Mouse (Mus musculus): ENCODE measurements around the gene Ptprd. TPM values are rescaled to one million over a fixed set of nuclear protein-coding genes. Genes with fewer than 3 reads are reported as not detected.
A peak's percentile ranks its signal among the peaks of the same experiment; 100 is the strongest.

Gene Ptprd
- polyA plus RNA-seq, 1 experiment from 2014 or later: 10.4 TPM

DNA sequence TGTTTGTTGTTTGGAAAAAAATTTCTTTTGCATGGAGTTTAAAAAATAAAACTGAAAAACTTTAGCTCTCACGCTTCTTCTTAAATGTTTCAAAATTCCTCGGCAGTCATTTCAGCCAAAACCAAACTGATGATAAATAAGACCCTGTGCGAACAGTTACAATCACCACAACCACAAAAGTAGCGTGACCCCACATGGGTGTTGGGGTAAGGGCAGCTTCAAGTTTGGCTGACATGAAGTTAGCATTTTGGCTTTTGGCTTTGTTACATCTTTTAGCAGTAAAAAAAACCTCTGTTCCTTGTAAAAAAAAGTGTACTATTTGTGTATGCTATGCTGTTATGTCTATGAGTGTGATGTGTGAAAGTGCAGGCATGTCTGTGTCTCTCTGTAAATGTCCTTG is 2203.2 kb downstream of the Ptprd start:
- no peak overlapping the region for H3K27ac ChIP-seq (replicated peaks)
- H3K27me3 ChIP-seq (replicated peaks): no peaks in the 10 kb centered on the region
- H3K4me2 ChIP-seq: no peak overlapping the region
- ATAC-seq (ENCODE audit: extremely low read depth, insufficient number of reproducible peaks, low FRiP score, low TSS enrichment): no peak
- H3K9ac ChIP-seq: no peak overlapping the region
- H3K4me3 ChIP-seq: no peak overlapping the region
- WGBS: 77% methylated on average over 4 of the region's 4 CpGs
- H3K4me1 ChIP-seq: peaks cover 29% of the 10 kb centered on the region
- no peaks in the 10 kb centered on the region; the same call in 1 of the 2 replicates for H3K36me3 ChIP-seq
- H3K9me3 ChIP-seq: no peaks in the 10 kb centered on the region

DNA sequence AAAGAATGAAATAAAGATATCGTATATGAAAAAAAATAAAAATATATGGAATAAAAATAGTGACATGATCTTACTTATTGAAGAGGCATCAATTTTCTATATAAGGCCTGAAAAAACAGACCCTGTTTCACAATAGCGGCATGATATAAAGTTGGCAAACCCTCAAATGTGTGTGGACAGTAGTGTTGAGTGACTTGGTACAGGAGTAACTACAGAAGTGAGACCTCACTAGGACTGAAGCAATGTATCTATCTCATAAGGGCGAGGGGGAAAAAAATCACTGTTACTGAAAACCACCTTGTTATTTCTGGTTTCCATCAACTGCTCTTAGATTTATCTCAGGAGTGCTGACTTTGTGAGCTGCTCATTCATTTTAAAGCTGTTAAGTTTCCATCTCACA is 2204.5 kb downstream of the Ptprd start:
- peak overlapping the region; percentile 30 for H3K27ac ChIP-seq (replicated peaks)
- H3K9ac ChIP-seq: no peak overlapping the region
- 41% methylated on average over 3 of the region's 3 CpGs for WGBS
- no peaks in the 10 kb centered on the region for H3K9me3 ChIP-seq
- peak overlapping the region; percentile 32; the same call in 1 of the 2 replicates for H3K4me2 ChIP-seq
- ATAC-seq (ENCODE audit: extremely low read depth, insufficient number of reproducible peaks, low FRiP score, low TSS enrichment): no peak
- H3K36me3 ChIP-seq: no peaks in the 10 kb centered on the region; the same call in 1 of the 2 replicates
- peaks cover 29% of the 10 kb centered on the region for H3K4me1 ChIP-seq
- no peaks in the 10 kb centered on the region for H3K27me3 ChIP-seq (replicated peaks)
- no peak overlapping the region for H3K4me3 ChIP-seq

DNA sequence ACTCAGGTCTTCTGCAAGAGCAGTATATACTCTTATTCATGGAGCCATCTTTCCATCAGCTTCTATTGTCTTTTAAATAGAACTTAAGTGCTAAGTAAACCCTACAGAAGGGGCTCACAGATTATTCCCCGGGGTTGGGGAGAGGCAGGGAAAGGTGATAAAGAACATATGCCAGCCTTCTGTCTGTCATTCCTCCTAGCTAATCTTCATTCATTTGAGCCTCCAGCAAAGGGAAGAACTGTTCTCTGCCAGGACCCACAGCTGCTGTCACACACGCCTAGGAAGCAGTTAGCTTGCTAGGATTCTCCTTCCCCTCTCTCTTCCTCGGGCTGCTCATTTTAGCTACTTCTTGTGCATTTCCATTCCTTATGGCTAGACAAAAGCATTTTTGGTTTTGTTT is 2205.0 kb downstream of the Ptprd start:
- Histone ChIP-seq H3K36me3 (no peaks in the 10 kb centered on the region; the same call in 1 of the 2 replicates), H3K9me3 (no peaks in the 10 kb centered on the region), H3K9ac (no peak overlapping the region), H3K4me2 (peak overlapping the region; percentile 32; the same call in 1 of the 2 replicates), H3K4me3 (no peak overlapping the region), H3K27me3 (replicated peaks) (no peaks in the 10 kb centered on the region), H3K4me1 (peaks cover 29% of the 10 kb centered on the region), H3K27ac (replicated peaks) (peak overlapping the region; percentile 30)
- 10% methylated on average over 3 of the region's 3 CpGs for WGBS
- no peak for ATAC-seq (ENCODE audit: extremely low read depth, insufficient number of reproducible peaks, low FRiP score, low TSS enrichment)

DNA sequence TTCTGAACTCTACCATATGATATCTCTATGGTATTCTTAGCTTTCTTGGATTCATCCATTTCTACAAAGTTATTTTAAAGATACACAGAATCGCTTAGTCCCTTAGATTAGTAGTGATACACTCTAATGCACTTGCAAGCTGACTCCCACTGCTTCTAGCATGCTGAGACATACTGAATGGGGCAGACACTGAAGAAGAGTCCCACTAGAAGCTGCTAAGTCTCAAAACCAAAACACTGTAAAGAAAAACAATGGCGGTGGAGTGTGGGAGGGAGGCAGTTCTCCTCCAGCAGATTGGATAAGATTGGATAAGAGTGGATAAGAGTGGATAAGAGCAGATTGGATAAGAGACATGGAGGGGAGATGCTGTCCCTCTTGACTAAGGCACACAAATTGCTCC is 2207.6 kb downstream of the Ptprd start:
- Histone ChIP-seq H3K4me2 (no peak overlapping the region), H3K4me3 (no peak overlapping the region), H3K27me3 (replicated peaks) (no peaks in the 10 kb centered on the region), H3K27ac (replicated peaks) (no peak overlapping the region), H3K4me1 (peaks cover 26% of the 10 kb centered on the region), H3K36me3 (no peaks in the 10 kb centered on the region), H3K9me3 (no peaks in the 10 kb centered on the region), H3K9ac (no peak overlapping the region)
- 61% methylated on average over 2 of the region's 2 CpGs for WGBS
- ATAC-seq (ENCODE audit: extremely low read depth, insufficient number of reproducible peaks, low FRiP score, low TSS enrichment): no peak

DNA sequence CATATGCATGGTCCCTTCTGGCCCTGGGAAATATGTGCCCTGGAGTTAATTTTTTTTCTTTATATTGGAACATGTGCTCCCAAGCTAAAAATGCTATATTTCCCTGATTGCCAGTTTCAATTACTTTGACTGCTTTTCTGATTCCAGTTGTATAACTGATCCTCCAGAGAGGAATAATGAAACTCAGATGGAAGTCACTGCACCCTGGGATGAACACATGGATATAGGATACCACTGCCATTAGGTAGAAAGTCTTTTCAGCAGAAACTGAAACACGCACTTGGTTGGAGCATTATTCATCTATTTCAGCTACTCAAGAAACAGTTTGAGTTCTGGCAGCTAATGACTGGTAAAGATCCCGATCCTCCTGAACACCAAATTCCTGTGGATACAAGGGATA is 2211.5 kb downstream of the Ptprd start:
- Histone ChIP-seq H3K4me3 (no peak overlapping the region), H3K36me3 (peaks cover 8% of the 10 kb centered on the region; the same call in 1 of the 2 replicates), H3K9me3 (no peaks in the 10 kb centered on the region), H3K4me1 (0 out of 2 replicates have a peak, but pooled peaks cover 4% of the 10 kb centered on the region), H3K4me2 (no peak overlapping the region), H3K27ac (replicated peaks) (no peak overlapping the region), H3K9ac (no peak overlapping the region), H3K27me3 (replicated peaks) (no peaks in the 10 kb centered on the region)
- no peak for ATAC-seq (ENCODE audit: extremely low read depth, insufficient number of reproducible peaks, low FRiP score, low TSS enrichment)
- 81% methylated on average over 2 of the region's 2 CpGs for WGBS

DNA sequence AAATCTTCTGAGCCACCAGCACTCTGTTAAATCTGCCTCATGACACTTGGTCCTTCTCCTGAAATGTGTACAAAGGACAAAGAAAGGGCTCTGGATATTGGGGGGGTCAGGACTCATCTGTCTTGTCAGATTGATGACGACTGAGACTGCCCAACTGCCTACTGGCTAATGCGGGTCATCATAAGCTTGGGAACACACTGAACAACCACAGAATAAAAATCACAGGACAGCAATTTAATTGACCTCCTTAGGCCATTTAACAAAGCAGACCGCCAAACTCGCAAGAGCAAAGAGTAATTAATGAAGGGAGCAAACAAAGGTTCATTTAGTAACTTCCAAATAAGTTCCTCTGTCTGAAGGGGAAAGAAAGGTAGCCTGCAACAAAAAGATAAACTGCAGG is 2215.9 kb downstream of the Ptprd start:
- no peak overlapping the region for H3K4me3 ChIP-seq
- H3K27me3 ChIP-seq (replicated peaks): no peaks in the 10 kb centered on the region
- ATAC-seq (ENCODE audit: extremely low read depth, insufficient number of reproducible peaks, low FRiP score, low TSS enrichment): no peak
- 0 out of 2 replicates have a peak, but pooled peaks cover 4% of the 10 kb centered on the region for H3K4me1 ChIP-seq
- no peaks in the 10 kb centered on the region for H3K9me3 ChIP-seq
- no peak overlapping the region for H3K4me2 ChIP-seq
- 70% methylated on average over 4 of the region's 4 CpGs for WGBS
- no peak overlapping the region for H3K27ac ChIP-seq (replicated peaks)
- H3K9ac ChIP-seq: no peak overlapping the region
- peaks cover 8% of the 10 kb centered on the region; the same call in 1 of the 2 replicates for H3K36me3 ChIP-seq

DNA sequence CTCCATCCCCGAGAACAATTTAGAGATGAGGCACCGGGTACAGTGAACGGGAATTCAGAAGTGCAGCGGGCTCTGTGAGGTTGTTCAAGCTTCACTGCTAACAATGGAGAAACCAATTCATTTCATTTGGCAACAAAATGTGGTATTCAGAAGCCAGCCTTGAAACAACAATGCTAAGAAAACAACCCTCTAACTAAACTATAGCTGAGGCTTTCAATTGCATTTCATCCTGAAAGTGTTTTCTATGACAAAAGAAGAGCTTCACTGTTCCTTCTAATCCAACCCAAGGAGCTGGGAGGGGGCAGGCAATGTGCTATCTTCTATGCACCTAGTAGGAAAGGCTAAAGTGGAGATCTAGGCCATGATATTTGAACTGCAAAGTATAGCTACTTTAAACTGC is 2217.2 kb downstream of the Ptprd start:
- Histone ChIP-seq H3K4me1 (0 out of 2 replicates have a peak, but pooled peaks cover 4% of the 10 kb centered on the region), H3K27ac (replicated peaks) (no peak overlapping the region), H3K9me3 (no peaks in the 10 kb centered on the region), H3K36me3 (peaks cover 8% of the 10 kb centered on the region; the same call in 1 of the 2 replicates), H3K9ac (no peak overlapping the region), H3K4me2 (no peak overlapping the region), H3K27me3 (replicated peaks) (no peaks in the 10 kb centered on the region), H3K4me3 (no peak overlapping the region)
- no peak for ATAC-seq (ENCODE audit: extremely low read depth, insufficient number of reproducible peaks, low FRiP score, low TSS enrichment)
- 87% methylated on average over 4 of the region's 4 CpGs for WGBS

DNA sequence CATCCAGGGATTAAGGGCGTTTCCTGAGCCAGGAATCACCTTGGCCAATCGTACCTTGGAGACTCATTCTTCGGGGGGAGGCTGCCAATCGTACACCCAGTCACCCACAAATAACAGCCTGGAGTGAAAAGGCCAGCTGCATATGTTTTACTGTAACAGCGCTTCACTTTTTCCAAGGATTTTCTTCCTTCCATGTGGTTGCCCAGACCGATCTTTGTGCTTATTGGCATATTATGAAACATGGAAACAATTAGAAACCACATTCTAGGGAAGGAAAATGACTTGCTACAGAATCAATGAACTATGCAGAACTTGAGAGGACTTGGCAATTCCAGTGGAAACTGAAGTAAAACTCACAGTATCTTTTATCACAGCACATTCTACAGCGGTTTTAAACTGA is 2218.7 kb downstream of the Ptprd start:
- Histone ChIP-seq H3K4me2 (no peak overlapping the region), H3K27me3 (replicated peaks) (no peaks in the 10 kb centered on the region), H3K27ac (replicated peaks) (no peak overlapping the region), H3K4me3 (no peak overlapping the region), H3K9ac (no peak overlapping the region), H3K9me3 (no peaks in the 10 kb centered on the region), H3K36me3 (0 out of 2 replicates have a peak, but pooled peaks cover 4% of the 10 kb centered on the region), H3K4me1 (0 out of 2 replicates have a peak, but pooled peaks cover 4% of the 10 kb centered on the region)
- WGBS: 84% methylated on average over 7 of the region's 7 CpGs
- ATAC-seq (ENCODE audit: extremely low read depth, insufficient number of reproducible peaks, low FRiP score, low TSS enrichment): no peak

DNA sequence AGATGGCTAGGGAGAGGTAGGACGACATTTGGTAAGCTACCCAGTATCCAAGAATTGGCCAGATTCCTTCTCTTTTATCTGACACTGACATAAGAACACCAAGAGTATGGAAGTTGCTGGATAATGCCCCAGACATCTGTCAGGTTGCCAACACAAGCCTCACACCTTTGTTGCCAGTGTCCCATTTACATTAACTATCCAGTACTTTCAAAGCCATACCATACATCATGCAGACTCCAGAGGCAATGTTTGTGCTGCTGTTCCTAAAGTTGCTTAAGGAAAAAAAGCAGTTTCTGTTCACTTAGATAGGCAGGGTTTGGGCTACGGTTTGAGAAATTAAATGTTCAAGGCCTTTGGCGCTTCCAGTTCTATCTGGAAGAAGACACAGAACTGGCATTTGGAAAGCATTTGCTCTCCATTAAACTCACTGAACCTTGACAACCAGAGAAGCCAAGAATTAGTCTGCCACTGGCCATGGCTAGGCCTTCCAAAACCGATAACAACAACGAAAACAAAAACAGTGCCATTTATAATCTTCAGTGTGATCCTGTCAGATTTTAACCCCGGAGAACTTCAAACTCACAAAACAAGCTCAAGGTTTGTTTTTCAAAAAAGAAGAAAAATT is 2220.0 kb downstream of the Ptprd start:
- 0 out of 2 replicates have a peak, but pooled peaks cover 4% of the 10 kb centered on the region for H3K4me1 ChIP-seq
- no peaks in the 10 kb centered on the region for H3K36me3 ChIP-seq
- no peaks in the 10 kb centered on the region for H3K27me3 ChIP-seq (replicated peaks)
- no peak overlapping the region for H3K4me2 ChIP-seq
- ATAC-seq (ENCODE audit: extremely low read depth, insufficient number of reproducible peaks, low FRiP score, low TSS enrichment): no peak
- H3K9ac ChIP-seq: no peak overlapping the region
- no peaks in the 10 kb centered on the region for H3K9me3 ChIP-seq
- WGBS: 79% methylated on average over 6 of the region's 6 CpGs
- H3K4me3 ChIP-seq: no peak overlapping the region
- no peak overlapping the region for H3K27ac ChIP-seq (replicated peaks)

DNA sequence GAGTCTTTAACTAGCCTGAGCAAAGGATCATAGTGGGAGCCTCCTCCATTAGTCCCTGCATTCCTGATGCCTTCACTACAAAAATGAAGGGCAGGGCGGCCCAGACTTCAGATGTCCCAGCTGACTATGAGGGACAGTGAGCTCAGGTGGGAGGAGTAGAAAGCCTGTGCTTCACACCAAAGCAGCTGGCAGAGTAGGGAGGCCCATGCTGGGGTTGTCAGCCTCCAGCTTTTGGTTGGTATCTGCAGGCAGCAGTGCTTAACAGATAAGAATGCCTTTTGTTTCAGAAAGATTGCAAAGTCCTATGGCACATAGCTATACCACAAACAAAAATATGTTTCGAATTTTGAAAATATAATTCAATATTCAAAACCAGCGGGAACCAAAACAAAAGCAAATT is 2237.0 kb downstream of the Ptprd start:
- Histone ChIP-seq H3K27me3 (replicated peaks) (no peaks in the 10 kb centered on the region), H3K36me3 (no peaks in the 10 kb centered on the region), H3K4me3 (no peak overlapping the region), H3K9ac (no peak overlapping the region), H3K9me3 (no peaks in the 10 kb centered on the region), H3K4me1 (peaks cover 8% of the 10 kb centered on the region), H3K4me2 (no peak overlapping the region), H3K27ac (replicated peaks) (peak overlapping the region; percentile 2; the same call in 1 of the 2 replicates)
- 59% methylated on average over 3 of the region's 3 CpGs for WGBS
- ATAC-seq (ENCODE audit: extremely low read depth, insufficient number of reproducible peaks, low FRiP score, low TSS enrichment): no peak

DNA sequence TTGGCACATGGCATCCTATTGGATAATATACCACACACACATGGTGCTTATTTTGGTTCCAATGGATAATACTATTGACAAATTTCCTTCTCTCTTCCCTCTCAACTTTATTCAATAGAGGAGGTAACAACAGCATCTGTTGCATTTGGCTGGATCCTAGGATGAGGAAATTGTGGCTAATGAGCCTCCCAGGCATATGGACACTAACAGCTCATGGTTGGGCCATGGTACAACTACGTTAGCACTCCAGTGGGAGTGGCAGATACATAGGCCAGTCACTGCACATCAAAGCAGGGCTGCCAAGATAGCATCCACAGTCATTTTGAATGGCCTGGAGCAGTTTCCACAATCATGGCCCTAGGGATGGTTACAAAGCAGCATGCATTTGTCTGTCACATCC is 2238.4 kb downstream of the Ptprd start:
- Histone ChIP-seq H3K27ac (replicated peaks) (no peak overlapping the region), H3K9me3 (no peaks in the 10 kb centered on the region), H3K9ac (no peak overlapping the region), H3K4me1 (peaks cover 8% of the 10 kb centered on the region), H3K27me3 (replicated peaks) (no peaks in the 10 kb centered on the region), H3K36me3 (no peaks in the 10 kb centered on the region), H3K4me2 (no peak overlapping the region), H3K4me3 (no peak overlapping the region)
- no peak for ATAC-seq (ENCODE audit: extremely low read depth, insufficient number of reproducible peaks, low FRiP score, low TSS enrichment)
- WGBS: 78% methylated on average over 1 of the region's 1 CpGs

DNA sequence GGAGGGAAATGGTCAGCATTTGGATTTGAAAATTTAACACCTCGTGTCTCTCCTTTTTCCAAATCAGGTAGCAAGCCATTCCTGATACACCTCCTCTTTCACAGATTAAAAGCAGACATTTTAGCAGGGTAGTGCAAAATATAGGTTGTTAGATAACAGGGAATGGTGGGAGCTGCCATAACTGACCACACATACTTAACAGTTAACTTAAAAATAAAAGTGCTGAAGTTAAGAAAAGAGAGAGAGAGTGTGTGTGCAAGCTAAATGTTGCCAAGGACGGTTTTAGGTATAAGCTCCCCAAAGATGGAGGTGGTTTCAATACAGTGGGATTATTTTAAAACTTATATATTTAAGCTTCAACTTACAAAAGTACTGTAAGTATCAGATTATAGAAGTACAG is 2241.8 kb downstream of the Ptprd start:
- no peak overlapping the region for H3K4me2 ChIP-seq
- H3K9me3 ChIP-seq: no peaks in the 10 kb centered on the region
- no peak overlapping the region for H3K9ac ChIP-seq
- no peaks in the 10 kb centered on the region for H3K27me3 ChIP-seq (replicated peaks)
- ATAC-seq (ENCODE audit: extremely low read depth, insufficient number of reproducible peaks, low FRiP score, low TSS enrichment): no peak
- H3K36me3 ChIP-seq: no peaks in the 10 kb centered on the region
- WGBS: 70% methylated on average over 2 of the region's 2 CpGs
- H3K4me1 ChIP-seq: peaks cover 13% of the 10 kb centered on the region
- H3K27ac ChIP-seq (replicated peaks): no peak overlapping the region
- no peak overlapping the region for H3K4me3 ChIP-seq
